Mouse (Mus musculus) liver, embryonic 14.5 days (tissue): Measurements from ENCODE around the gene Slc12a5. TPM values are rescaled to one million over a fixed set of nuclear protein-coding genes. Genes with fewer than 3 reads are reported as not detected.

ENCODE experiments used
- ATAC-seq: fragments of 200-750 bp; cut with Nextera tagmentation; 2 replicates; pipeline ENCODE4 v1.8.0; 2017; ENCODE audit warnings: moderate number of reproducible peaks, mild to moderate bottlenecking, moderate library complexity; ENCODE audit not compliant: insufficient read depth
- DNase-seq, 3 experiments: peaks; one replicate each; pipeline ENCODE4 v3.0.0-alpha.2; 2012 to 2013; ENCODE audit warnings: low read depth in 3 of 3, low spot score in 3 of 3
- H3K27ac ChIP-seq: fragments of 300-500 bp; sonication (generic); 2 replicates; pipeline ENCODE4 v1.5.1; 2014; ENCODE audit warnings: moderate library complexity, mild to moderate bottlenecking, control low read depth, inconsistent platforms
- H3K27me3 ChIP-seq: fragments of 300-500 bp; sonication (generic); 2 replicates; pipeline ENCODE4 v1.6.1; 2014; ENCODE audit warnings: mild to moderate bottlenecking, low read length, moderate library complexity; ENCODE audit not compliant: control insufficient read depth, insufficient read depth
- H3K36me3 ChIP-seq: fragments of 300-500 bp; sonication (generic); replicated peaks from 2 replicates; pipeline ENCODE4 v1.6.1; 2014; ENCODE audit warnings: low read depth; ENCODE audit not compliant: control insufficient read depth, insufficient read depth
- H3K4me1 ChIP-seq, 2 experiments: fragments of 200-500 bp in 1 of 2; fragments of 300-500 bp in 1 of 2; sonication (generic) in 1 of 2; replicated peaks; 2 replicates each; pipeline ENCODE4 v1.6.1; 2012 to 2014; ENCODE audit warnings: antibody characterized with exemption in 1 of 2, inconsistent platforms in 1 of 2, low read length in 1 of 2; ENCODE audit not compliant: control insufficient read depth in 2 of 2, insufficient read depth in 2 of 2
- H3K4me2 ChIP-seq: fragments of 300-500 bp; sonication (generic); 2 replicates; pipeline ENCODE4 v1.6.1; 2014; ENCODE audit warnings: low read depth, mild to moderate bottlenecking, control low read depth, moderate library complexity
- H3K4me3 ChIP-seq, 2 experiments: fragments of 200-500 bp in 1 of 2; fragments of 300-500 bp in 1 of 2; sonication (generic) in 1 of 2; 2 replicates each; pipeline ENCODE4 v1.5.1; 2012 to 2014; ENCODE audit warnings: low read depth in 2 of 2, low read length in 2 of 2, mild to moderate bottlenecking in 2 of 2, control low read depth in 1 of 2, inconsistent platforms in 1 of 2, moderate library complexity in 1 of 2; ENCODE audit not compliant: insufficient read depth in 1 of 2
- H3K9ac ChIP-seq: fragments of 300-500 bp; sonication (generic); replicated peaks from 2 replicates; pipeline ENCODE4 v1.6.1; 2014; ENCODE audit warnings: mild to moderate bottlenecking, control low read depth, moderate library complexity
- H3K9me3 ChIP-seq: fragments of 300-500 bp; sonication (generic); 2 replicates; pipeline ENCODE4 v1.6.1; 2016; ENCODE audit warnings: low read length, mixed read lengths; ENCODE audit not compliant: control insufficient read depth
- CTCF ChIP-seq: IDR thresholded peaks from 2 replicates; pipeline ENCODE4 v1.5.1; 2016; ENCODE audit warnings: antibody characterized with exemption, low read depth, control low read depth
- EP300 ChIP-seq: IDR thresholded peaks from 2 replicates; pipeline ENCODE4 v1.6.1; 2016; ENCODE audit warnings: antibody characterized with exemption, low read depth
- WGBS: fragments of 180-500 bp; shearing (Covaris S2); extraction: QIAGEN DNeasy Blood & Tissue Kit; methylation state at CpG from one replicate; pipeline ENCODE4 v1.1.7; 2014; ENCODE audit not compliant: insufficient replicate concordance; 5-methylcytosine and 5-hydroxymethylcytosine counted together
- polyA plus RNA-seq, 2 experiments: library from polyadenylated mRNA; depleted of rRNA in 1 of 2; stranded (reverse) in 1 of 2; unstranded in 1 of 2; fragments of >200 nt; fragmentation: Nextera tagmentation in 1 of 2; extraction: Ambion mirVana in 1 of 2; gene quantifications; 2 replicates each; pipeline versions ENCODE4 v1.2.1 to v1.2.3; 2012 to 2014

Slc12a5 gene
- polyA plus RNA-seq, 2 experiments = 0.10 to 0.42 TPM

DNA sequence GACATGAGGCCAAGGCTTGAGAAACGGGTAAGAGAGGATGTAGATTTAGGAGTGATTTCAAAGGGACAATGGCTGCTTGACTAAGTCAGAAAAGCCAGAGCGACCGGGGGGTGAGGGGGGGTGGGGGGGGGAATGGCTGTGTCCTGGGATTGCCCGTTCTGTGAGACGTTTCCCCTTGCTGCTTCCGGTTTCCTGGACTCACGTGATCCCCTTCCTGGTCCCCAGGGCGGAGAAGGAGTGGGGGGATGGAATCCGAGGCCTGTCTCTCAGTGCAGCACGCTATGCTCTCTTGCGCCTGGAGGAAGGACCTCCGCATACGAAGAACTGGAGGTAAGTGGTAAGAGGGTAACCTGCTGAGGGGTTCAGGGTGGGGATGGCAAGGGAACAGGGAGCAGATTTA is 28.2 kb downstream of the Slc12a5 start:
- ATAC-seq (no peak), DNase-seq (no peak)
- 31% methylated on average over 13 of the region's 13 CpGs for WGBS
- Histone ChIP-seq H3K27me3 (no peaks in the 10 kb centered on the region), H3K4me3 (no peak overlapping the region), H3K4me1 (no peaks in the 10 kb centered on the region), H3K27ac (no peak overlapping the region), H3K9me3 (no peaks in the 10 kb centered on the region), H3K36me3 (no peaks in the 10 kb centered on the region), H3K9ac (no peak overlapping the region), H3K4me2 (no peak overlapping the region)
- TF ChIP-seq CTCF (no peak), EP300 (no peak)

- DNase-seq (no peak), ATAC-seq (no peak)
- H3K4me3 ChIP-seq = no peak overlapping the region
- TF ChIP-seq EP300 (no peak), CTCF (no peak)
- H3K4me2 ChIP-seq = no peak overlapping the region
- no peak overlapping the region for H3K9ac ChIP-seq
- no peaks in the 10 kb centered on the region; the same call in 1 of the 2 replicates for H3K27me3 ChIP-seq
- no peak overlapping the region for H3K27ac ChIP-seq
- H3K4me1 ChIP-seq = no peaks in the 10 kb centered on the region
- no peaks in the 10 kb centered on the region for H3K36me3 ChIP-seq
- WGBS = 66% methylated on average over 3 of the region's 3 CpGs
- H3K9me3 ChIP-seq = no peaks in the 10 kb centered on the region
These were observed 30.5 kb downstream of the Slc12a5 start for GRCm38 (mm10) chr2:164991111-164991510.

DNA sequence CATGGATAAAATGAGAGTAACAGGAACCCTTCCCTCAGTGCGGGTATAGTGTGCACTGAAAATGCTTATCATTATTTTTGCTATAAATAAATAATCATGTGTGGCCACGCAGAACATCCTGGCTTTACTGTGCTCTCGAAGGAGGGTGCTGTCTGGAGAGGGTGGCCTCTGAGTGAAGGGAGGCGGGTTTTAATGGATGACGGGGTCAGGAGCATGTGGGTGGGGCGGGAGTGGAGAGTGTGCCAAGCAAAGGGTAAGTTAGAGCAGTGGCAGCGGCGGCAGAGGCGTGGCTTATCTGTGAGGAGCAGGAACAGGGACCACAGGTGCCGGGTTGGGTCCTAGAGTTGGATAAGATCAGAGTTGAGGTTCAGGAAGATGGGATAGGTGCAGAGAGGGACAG is 31.2 kb downstream of the Slc12a5 start:
- Histone ChIP-seq H3K36me3 (no peaks in the 10 kb centered on the region), H3K4me1 (no peaks in the 10 kb centered on the region), H3K9ac (no peak overlapping the region), H3K27ac (no peak overlapping the region), H3K9me3 (no peaks in the 10 kb centered on the region), H3K4me3 (no peak overlapping the region), H3K27me3 (peaks cover 3% of the 10 kb centered on the region), H3K4me2 (no peak overlapping the region)
- no peak for DNase-seq
- no peak for ATAC-seq
- WGBS = 26% methylated on average over 10 of the region's 10 CpGs
- TF ChIP-seq CTCF (no peak), EP300 (no peak)

DNA sequence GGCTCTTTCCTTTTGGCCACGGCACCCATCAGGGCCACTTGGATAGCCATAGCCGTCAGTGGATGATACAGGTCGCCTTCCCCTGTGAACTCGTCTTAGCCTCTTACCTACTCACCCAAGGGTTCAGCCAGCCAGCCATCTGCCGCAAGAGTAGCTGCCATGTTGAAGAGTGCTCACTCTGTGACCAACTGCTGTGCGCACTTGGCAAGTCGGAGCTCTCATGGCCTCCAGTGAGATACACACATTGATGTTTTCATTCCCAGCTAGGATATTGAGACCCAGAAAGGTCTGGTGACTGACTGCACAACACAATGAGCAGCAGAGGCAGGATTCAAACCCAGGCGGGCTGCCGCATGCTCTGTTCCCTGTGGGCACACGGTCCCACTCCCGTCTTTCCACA is 33.6 kb downstream of the Slc12a5 start:
- Histone ChIP-seq H3K9me3 (no peaks in the 10 kb centered on the region), H3K4me2 (no peak overlapping the region), H3K4me3 (no peak overlapping the region), H3K9ac (no peak overlapping the region), H3K36me3 (no peaks in the 10 kb centered on the region), H3K27ac (no peak overlapping the region), H3K27me3 (peaks cover 24% of the 10 kb centered on the region), H3K4me1 (no peaks in the 10 kb centered on the region)
- 77% methylated on average over 11 of the region's 11 CpGs for WGBS
- DNase-seq = no peak
- ATAC-seq = no peak
- TF ChIP-seq EP300 (no peak), CTCF (no peak)

- Histone ChIP-seq H3K9ac (no peak overlapping the region), H3K36me3 (no peaks in the 10 kb centered on the region), H3K9me3 (no peaks in the 10 kb centered on the region), H3K27me3 (peaks cover 24% of the 10 kb centered on the region), H3K4me1 (no peaks in the 10 kb centered on the region), H3K4me3 (no peak overlapping the region), H3K27ac (no peak overlapping the region), H3K4me2 (no peak overlapping the region)
- ATAC-seq (no peak), DNase-seq (no peak)
- TF ChIP-seq CTCF (no peak), EP300 (no peak)
- 53% methylated on average over 21 of the region's 21 CpGs for WGBS
These were observed 34.2 kb downstream of the Slc12a5 start for GRCm38 (mm10) chr2:164994659-164995428.
